Mouse (Mus musculus) cerebellum, adult 11 months (tissue): ENCODE data around the gene Plcg1.

ENCODE experiments used
- DNase-seq: peaks from one replicate; pipeline ENCODE4 v3.0.0; 2022

Plcg1 gene

DNA sequence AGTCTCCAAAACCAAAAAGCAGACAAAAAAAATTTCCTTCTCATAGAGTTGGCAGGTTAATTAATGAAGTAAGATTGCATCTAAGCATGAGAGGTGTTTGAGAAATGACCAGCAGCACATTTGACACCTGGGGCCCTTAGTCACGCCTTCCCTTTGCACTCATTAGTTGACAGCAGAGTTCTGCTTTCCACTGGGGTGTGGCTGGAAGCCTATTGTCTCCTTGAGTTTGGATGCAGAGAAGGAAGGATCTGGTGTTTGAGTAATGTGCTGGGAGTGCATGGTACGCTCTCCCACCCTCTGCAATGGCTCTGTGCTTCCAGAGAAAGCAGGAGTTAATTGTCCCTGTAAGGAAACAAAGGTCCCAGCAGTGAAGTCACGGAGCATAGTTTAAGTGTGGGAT is 5.4 kb downstream of the Plcg1 start:
- DNase-seq, result no peak

DNA sequence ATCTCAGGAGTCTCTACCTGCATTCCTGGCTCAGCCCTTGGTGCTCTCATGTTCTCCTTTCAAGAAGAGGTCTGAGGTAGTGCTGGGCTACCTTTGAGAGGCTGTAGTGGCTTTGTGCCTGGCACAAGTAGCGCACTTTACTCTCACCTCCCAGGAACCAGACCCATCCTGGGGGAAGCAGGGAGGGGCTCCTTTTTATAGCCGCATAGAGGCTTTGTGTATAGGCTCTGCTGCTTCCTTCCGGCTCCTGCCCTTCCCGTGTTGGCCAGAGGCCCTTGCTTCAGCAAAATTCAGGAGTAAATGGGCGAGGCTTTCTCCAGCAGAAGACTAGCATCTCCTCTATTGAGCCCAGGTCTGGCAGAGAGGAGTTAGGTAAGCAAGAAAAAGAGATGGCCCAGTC is 7.3 kb downstream of the Plcg1 start:
- no peak for DNase-seq

DNA sequence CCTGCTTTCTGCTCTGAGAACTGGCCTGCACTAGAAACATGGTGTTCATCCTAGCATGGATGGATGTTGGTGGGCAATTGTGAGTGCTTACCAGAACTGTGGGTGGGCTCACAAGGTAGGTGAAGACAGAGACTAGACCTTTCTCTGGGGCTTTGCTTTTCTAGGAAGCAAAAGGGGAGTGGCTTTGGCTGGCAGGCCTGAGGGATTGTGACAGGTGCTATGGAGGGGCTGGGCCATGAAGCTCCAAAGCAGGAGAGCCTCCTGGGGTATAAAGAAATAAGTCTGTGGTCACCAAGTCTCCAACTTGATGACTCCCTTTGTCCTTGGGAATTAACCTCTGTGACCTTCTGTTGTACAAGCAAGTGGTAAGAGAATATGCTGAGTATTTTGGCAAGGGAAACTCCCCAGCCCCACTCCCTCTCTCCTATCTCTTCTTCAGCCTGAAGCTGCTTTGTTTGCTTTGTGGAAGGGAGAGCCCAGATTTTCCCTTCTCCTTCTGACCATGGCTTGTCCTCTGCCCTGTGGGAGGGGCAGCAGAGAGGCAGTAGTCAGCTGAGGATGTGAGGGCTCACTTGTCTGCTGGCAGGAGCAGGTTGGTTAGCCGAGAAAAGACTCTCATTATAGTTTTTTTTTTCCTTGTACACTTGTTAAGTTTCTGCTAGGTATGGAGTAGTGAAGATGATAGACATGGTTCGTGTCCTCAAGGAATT is 8.7 kb downstream of the Plcg1 start:
- no peak for DNase-seq

DNA sequence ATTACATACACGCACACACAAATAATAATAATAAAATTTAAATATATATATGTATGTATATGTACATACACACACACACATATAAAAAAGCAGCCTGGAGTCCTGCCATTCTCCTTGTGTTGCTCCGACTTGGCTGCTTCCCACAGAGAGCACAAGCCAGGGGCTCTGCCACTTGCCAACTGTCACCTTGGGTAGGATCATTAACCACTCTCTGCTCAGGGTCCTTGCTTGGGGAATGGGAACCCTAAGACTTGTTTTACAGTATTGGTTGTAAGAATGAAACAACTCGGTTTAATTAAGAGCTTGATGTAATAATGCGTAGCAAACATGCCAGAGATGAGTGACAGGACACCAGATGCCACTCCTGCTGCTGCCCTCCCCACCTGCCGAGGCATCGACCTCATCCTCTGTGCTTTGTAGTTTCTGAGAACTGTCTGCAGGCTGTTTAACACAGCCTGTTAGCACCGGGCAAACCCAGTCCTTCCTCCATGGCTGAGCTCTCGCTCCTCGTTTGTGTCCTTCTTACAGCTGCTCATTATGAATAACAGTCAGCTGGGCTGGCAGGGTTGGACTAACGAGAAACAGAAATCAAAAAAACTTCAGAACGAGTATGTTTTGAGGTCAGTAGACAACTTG is 9.5 kb downstream of the Plcg1 start:
- DNase-seq, result peak; percentile 28

DNA sequence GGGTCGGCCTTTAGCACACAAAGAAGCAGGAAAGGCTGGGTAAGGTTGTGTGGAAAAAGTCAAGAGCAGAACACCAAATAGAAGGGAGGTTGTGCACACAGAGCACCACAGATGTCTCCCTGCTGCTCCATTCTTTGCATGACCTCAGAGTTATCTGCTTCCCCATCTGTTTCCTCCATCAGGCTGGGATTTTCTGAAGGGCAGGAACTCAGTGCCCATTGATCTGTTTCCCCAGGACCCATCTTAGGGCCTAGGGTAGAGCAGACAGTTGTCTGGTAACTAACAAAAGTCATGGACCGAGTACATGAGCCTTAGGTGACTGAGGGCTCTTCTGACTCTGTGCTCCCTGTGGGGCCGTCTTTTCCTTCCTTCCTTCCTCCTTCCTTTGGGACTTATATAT is 10.5 kb downstream of the Plcg1 start:
- DNase-seq, result no peak

DNA sequence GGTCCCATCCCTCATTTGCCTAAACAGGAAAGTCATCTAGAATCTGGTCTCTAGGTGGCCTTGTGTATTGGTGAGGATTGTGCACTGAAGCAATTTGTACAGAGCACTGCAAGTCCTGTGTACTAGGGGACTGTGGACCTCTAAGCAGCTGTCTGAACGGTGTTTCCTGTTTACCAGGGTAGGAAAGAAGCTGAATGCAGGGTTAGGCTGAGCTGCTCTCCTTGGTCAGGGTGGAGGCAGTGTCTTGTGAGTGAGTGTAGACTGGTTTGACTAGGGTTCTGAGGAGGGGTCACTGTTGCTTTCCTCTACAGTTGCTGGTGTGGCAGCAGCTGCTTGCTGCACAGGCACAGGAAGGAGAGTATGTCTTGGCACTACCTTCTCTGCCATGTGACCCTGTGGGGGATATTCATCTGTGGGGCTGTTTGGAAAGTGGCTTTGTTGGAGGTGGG is 11.1 kb downstream of the Plcg1 start:
- DNase-seq, result no peak

DNA sequence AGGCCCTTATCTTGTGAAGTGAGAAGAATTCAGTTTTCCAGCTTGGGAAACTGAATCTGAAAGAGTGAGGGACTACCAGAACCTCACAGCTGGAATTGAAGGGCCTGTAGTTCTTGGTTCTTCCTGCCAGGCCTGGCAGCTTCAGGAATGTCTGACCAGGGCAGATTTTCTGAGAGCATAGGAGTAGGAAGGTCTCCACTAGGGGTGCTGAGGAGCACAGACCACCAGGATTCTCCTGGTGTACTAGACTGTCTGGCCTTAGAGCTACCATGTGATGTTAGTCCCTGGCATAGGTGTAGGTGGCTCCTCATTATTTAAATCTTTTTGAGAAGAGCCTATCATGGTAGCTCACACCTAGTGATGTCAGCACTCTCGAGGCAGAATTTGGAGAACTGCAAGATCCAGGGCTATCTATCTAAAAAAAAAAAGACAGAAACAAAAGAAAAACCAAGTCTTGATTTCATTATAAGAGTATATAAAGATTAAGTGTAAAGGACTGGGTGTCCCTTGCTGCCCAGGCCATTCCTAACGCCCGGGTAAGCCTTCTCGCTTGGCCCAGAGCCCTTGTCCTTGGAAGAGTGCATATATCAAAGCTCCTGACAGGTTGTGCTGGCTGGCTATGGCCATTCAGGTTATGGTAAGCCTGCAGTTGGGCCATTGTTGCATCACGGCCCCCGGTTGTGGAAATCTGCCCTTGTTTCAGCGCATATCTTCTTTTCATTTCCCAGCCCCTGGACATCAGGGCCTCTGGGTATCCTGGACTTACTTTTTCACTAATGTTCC is 13.1 kb downstream of the Plcg1 start:
- DNase-seq, result peak; percentile 51

DNA sequence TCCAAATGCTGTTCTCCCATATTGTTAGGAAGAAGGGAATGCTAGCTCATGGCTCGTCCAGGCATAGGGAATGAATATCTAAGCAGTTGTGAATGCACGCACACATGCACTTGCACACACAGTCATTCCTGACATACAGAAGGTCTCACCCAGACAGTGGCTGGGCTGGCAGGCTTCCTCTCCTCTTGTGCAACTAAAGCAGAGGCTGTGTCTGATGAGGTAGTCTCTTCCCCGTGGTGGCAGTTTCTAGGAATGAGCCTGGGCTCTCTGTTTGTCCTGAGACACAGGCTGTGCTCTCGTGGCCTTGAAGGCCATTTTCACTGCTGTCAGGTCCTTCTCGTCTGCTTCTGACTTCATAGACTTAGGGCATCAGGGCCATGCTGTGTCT is 13.7 kb downstream of the Plcg1 start:
- no peak for DNase-seq

DNA sequence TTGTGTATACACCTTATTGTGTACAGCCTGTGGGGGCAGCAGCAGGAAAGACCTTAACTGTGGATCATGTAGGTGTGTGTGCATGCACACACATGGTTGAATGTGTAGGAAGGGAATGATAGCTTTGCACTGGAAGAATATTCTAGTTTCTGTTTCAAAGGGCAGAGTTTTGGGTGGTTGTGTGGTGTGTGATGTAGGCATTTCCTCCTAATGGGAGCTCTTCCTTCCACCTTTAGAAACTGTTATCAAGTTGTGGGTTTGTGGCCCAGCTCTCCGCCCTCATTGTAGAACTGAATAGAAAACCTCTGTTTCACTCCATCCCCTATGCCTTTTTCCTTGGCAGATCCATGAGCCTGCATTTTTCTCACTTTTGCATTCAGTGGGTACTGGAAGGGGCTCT is 14.4 kb downstream of the Plcg1 start:
- no peak for DNase-seq

DNA sequence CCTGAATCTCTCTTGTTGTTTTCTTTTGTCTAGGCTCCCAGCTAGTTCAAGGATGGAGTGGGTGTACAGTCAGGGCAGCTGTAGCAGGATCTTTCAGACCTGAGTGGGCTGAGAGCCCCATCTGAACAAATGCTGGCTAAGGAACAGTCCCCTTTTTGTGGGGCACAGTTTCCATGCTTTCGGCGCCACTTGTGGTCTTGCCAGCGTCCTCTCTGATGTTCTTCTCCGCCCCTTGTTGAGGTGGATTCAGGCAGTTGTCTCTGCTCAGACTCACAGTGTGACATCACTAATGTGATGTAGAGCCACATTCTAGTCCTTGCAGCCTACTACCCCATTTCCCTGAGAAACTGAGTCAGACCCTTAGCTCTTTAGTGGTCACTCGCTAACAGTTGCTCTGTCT is 15.5 kb downstream of the Plcg1 start:
- DNase-seq, result no peak

DNA sequence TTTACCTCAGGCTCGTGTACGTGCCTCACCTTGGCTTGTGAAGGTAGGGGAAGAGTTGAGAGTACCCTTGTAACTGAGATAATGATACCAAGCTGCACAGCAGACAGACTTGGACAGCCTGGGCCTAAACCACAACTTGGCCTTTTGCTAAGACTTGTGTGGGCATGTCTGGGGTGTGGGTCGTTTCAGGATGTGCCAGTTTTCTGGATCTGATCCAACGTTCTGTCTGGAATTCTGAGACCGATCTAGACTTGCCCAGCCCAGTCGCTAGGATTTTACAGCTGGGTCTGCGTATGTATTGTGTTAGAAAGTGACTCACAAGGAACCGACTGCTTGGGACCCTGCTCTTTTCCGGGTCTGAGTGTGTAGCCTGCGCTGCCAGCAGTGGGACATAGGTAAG is 16.0 kb downstream of the Plcg1 start:
- DNase-seq, result no peak

DNA sequence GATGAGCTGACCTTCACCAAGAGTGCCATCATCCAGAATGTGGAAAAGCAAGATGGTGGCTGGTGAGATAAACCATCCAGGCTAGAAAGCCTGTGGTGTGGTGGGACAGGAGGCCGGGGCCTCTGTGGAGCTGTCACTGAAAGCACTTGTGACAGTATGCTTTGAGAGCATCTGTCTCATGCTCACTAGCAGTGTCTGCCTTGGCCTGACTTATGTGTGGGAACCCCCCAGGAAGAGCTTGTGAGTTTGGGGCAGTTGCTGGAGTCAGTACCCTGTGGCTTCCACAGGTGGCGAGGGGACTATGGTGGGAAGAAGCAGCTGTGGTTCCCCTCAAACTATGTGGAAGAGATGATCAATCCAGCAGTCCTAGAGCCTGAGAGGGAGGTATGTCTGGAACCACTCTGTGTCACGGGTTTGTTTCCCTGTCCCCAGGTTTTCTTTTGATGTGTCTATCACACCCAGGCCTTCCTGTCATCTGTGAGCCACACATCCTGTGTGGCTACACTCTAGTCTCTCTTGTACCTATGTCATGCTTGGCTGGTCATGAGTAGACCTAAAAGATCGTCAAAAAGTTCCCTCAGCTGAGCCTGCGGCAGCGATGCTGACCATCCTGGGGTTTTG is 25.6 kb downstream of the Plcg1 start:
- no peak for DNase-seq

DNA sequence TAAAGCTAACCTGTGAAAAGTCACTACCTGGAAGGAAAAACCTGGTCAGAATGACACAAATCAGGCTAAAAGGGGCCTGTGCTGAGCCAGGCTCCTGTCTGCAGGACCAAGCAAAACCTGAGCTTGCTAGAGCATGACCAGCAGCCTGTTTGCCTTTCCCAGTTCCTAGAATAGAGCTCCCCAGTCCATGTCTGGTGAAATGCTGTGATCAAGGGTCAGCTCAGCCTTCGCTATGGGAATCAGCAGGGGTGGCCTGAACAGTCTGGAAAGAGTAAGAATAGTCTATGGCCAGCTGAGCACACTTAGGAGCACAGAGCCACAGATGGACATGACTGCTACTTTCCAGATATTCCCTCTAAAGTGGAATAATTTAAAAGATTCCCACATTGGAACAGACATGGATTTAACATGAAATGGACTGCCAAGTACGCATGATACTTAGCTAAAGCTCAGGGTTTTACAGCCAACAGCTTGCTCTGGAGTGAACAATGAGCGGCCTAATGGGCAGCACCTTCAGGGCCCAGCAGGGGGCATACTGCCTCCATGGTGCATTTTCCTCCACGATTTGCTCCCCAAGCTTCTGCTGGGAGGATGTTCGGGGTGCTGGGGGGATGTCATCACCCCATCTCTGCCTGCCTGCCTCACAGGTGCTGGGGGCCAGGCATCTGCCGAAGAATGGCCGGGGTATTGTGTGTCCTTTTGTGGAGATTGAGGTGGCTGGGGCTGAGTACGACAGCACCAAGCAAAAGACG is 29.5 kb downstream of the Plcg1 start:
- no peak for DNase-seq

DNA sequence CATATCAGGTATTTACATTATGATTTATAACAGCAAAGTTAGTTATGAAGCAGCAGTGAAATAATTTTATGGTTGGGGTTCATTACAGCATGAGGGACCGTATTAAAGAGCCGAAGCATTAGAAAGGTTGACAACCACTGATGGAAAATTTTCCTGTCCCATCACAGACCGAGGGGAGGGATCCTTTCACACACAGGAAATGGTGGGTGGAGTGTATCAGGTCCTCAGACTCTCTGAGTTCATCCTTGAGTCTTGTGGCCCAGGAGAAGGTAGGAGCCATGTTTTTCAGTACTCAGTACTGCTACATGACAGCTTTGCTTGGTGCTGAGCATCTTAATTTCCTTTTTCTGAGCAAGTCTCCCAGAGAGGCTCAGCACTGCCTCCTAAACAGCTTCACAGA is 32.7 kb downstream of the Plcg1 start:
- no peak for DNase-seq

DNA sequence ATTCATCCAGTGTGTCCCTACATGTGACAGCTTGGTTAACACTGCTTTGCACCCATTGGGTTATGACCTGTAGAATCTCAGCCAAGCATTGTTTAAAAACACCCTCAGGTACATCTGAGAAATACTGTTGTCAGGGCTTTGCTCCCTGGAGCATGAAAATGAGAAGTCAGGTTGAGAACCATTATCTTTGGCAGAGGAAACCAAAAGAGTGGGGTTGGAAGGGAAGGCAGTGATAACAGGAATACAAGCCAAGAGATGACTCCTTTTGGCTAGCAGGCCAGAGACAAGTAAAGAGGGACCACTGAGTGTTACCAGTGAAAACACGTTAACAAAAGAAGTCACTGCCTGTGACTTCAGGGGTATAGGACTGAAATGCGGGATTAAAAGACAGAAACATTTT is 33.3 kb downstream of the Plcg1 start:
- no peak for DNase-seq

DNA sequence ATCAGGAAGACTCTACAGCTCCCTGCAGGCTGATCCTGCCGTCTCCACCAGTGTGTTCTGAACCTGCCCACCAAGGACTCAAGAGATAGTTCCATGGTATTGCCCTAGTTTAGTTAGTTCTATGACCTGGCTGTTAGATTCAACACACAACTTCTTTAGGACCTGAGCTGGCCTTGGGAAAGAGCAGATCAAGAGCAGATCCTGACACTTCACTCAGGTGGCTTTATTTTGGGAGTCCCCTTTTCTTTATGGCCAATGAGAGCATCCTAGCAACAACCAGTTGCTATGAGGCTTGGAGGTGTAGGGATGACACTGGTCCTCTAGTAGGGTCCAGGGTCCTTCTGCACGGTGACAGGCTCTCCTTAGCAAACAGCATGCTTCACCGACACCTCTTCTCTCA is 34.0 kb downstream of the Plcg1 start:
- no peak for DNase-seq

DNA sequence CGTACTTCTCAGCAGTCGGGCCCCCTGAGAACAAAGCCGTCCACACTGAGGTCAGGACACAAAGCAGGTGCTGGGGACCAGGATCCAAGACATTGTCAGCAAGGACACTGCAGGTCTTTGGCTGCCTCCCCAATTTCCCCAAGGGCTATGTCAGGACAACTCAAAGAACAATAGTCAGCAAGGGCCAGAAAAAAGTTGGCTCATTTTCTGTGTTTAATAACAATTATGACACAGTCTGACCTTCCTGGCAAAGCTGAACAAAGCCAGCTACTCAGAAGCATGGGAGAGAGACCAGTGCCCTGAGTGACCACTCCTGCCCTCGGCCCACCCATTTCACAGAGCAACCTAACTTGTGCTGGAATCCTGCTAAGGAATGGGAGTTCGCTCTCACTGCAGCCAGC is 35.3 kb downstream of the Plcg1 start:
- peak; percentile 39 for DNase-seq

DNA sequence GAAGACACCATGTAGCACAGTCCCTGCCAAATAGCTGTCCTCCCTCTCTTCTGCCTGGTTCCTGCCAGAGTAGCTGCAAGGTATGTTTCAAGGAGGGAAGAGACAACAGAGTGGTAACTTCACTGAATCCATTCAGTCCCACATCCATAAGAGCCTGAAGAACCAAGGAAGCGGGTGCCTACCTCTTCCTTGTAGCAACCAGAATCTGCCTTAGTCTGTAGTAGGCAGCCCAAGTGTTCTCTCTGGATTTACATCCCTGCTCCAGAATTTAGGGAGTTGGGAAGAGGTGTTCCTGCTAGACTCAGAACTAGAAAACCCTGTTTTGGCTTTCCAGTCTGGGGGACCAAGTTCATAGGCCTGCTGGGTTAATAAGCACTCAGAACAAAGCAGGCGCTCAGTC is 36.1 kb downstream of the Plcg1 start:
- no peak for DNase-seq

DNA sequence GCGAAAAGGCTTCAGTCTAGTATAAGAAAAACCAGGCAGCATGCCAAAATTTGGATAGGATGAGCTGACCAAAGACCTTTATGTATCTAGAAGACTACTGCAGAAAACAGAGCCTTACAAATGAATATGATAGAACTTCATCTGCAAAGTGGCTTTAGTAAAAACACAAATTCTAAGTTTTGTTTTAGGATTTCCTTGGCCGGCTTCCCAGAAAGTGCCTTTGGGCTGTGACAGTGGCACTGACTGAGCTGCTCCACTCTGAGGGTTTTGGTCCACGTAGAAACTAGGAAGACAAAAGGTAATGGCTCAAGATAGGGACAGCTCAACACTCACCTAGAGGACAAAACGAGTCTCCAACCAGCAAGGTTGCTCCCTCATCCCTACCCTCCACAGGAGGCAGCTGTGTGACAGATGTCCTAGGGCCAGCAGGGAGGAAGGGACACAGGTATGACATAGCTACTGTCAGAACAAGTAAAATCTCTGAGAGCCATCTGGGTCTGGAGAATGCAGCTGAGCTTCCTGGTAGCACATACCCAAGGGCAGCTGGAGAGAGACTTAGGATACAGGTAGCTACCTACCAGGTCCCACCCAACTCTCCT is 37.1 kb downstream of the Plcg1 start:
- no peak for DNase-seq

DNA sequence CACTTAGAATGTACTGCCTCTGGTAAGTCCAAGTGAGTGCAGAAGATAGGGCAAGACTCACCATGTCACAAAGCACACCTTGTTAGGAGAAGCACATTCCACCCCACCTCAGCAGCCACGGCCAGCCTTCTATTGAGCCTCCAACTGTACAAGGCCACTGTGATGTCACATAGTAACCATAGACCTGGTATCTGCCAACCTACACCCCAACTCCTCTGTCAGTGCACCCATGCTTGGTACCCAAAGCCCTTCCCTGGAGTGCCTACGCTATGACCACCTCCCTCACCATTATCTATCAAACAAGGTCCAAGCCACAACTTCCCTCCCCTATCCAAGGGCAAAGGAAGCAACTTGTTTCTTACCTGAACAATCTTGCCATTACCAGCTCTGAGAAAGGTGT is 37.9 kb downstream of the Plcg1 start:
- DNase-seq, result no peak

DNA sequence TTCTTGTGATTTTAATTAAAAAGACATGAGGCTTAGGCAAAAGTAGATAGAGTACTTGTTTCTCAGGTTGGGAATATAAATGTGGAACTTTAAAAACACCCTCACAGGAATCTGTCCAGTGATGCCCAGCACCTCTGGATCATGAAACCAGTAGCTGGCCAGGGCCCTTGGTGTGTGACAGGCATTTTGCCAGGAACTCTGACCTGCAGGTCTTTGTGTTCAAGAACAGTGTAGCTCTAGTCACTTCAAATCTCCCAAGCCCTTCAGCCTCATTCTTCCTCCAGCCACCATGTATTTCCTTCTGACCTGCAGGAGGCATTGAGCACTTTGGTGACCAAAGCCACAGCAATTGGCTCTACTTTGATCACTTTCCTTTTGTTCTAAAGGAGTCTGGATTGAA is 39.3 kb downstream of the Plcg1 start:
- no peak for DNase-seq

DNA sequence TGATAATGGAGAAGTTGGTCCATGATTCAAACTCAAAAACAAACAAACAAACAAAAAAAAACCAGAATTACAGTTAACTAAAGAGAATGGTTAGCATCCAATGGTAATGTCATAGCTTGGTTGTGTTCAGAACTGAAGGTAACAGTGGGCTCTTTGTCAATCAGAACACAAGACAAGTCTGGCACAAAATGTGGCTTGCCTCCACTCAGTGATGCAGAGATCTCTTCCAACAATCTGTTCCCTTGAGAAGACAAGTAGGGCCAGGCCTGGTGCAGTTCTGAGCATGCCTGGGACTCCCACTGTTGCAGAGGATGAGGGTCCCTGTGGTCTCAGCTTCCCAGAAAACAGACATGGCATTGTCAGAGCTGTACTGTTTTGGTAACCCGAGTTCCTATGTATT is 39.8 kb downstream of the Plcg1 start:
- DNase-seq, result no peak
